Mouse (Mus musculus) ovary, adult 18-20 months (tissue): Measurements from ENCODE around the gene F3.
"Not testable (repeated sequence)": the region's sequence is repeated elsewhere in the genome, so short reads cannot be mapped to it uniquely, and the experiment has no call there.

Source experiments
- DNase-seq: peaks from one replicate; pipeline ENCODE4 v3.0.0; 2022; ENCODE audit warnings: low spot score, mixed read lengths

The F3 gene

GRCm38 (mm10) chr3:121739489-121740213 lies 16.3 kb downstream of the F3 start:
- DNase-seq = no peak

- DNase-seq = not testable (repeated sequence)
Measured at GRCm38 (mm10) chr3:121741186-121741848, 18.0 kb downstream of the F3 start.

- DNase-seq = not testable (repeated sequence)
Measured at GRCm38 (mm10) chr3:121754319-121755090, 31.2 kb downstream of the F3 start.

GRCm38 (mm10) chr3:121755152-121755551 lies 31.8 kb downstream of the F3 start:
- no peak for DNase-seq

GRCm38 (mm10) chr3:121758373-121758772 lies 35.0 kb downstream of the F3 start:
- DNase-seq = no peak

- DNase-seq = no peak
Measured at GRCm38 (mm10) chr3:121762056-121762852, 38.9 kb downstream of the F3 start.

GRCm38 (mm10) chr3:121766048-121766447 lies 42.7 kb downstream of the F3 start:
- DNase-seq = no peak

- no peak for DNase-seq
Measured at GRCm38 (mm10) chr3:121766818-121767217, 43.5 kb downstream of the F3 start.

- DNase-seq = no peak
Measured at GRCm38 (mm10) chr3:121768770-121769169, 45.4 kb downstream of the F3 start.

- not testable (repeated sequence) for DNase-seq
Measured at GRCm38 (mm10) chr3:121773336-121773735, 50.0 kb downstream of the F3 start.

- DNase-seq = no peak
Measured at GRCm38 (mm10) chr3:121777943-121778342, 54.6 kb downstream of the F3 start.

- DNase-seq = no peak
Measured at GRCm38 (mm10) chr3:121783020-121783419, 59.7 kb downstream of the F3 start.
